Mouse (Mus musculus): ENCODE measurements around the gene Ak5. TPM values are rescaled to one million over a fixed set of nuclear protein-coding genes. Genes with fewer than 3 reads are reported as not detected.

The Ak5 gene
- polyA plus RNA-seq, 1 experiment from 2014 or later: 2.4 TPM

- Histone ChIP-seq H3K4me1 (peaks cover 16% of the 10 kb centered on the region), H3K4me3 (no peak overlapping the region), H3K27ac (no peak overlapping the region), H3K9me3 (no peaks in the 10 kb centered on the region), H3K9ac (no peak overlapping the region), H3K27me3 (replicated peaks) (no peaks in the 10 kb centered on the region), H3K4me2 (replicated peaks) (no peak overlapping the region), H3K36me3 (no peaks in the 10 kb centered on the region)
- 75% methylated on average over 7 of the region's 7 CpGs for WGBS
- ATAC-seq (ENCODE audit: low FRiP score, low read depth): no peak
Observed at GRCm38 (mm10) chr3:152497084-152497483, 171.1 kb downstream of the Ak5 start.

DNA sequence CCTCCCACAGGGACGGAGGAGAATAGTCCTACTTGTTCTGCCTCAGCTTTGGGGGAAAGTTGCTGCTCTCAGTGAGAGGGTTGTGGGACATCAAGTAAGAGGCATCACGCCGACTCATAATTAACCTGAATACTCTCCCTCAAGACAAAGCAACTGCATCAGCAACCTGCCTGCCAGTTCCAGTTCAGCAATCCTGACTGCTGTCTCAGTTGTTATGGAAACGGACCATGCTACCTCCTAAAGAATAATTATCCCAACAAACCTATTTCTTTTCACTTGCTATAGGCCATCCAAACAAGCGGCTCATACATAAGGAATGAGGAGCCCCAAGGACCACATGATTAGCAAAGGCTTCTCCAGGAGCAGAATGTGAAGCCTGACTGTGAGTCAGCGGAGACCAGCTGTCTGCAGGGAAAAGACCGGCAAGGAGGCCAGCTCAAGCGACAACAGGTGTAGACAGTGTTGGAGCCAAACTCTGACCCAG is 172.7 kb downstream of the Ak5 start:
- H3K27me3 ChIP-seq (replicated peaks): no peaks in the 10 kb centered on the region
- H3K4me1 ChIP-seq: peaks cover 16% of the 10 kb centered on the region
- WGBS: 67% methylated on average over 8 of the region's 8 CpGs
- ATAC-seq (ENCODE audit: low FRiP score, low read depth): peak; percentile 41
- H3K9ac ChIP-seq: no peak overlapping the region
- H3K4me3 ChIP-seq: no peak overlapping the region
- no peaks in the 10 kb centered on the region for H3K36me3 ChIP-seq
- no peak overlapping the region for H3K4me2 ChIP-seq (replicated peaks)
- no peaks in the 10 kb centered on the region for H3K9me3 ChIP-seq
- no peak overlapping the region for H3K27ac ChIP-seq

GRCm38 (mm10) chr3:152494667-152495360 is 173.3 kb downstream of the Ak5 start:
- H3K4me3 ChIP-seq: no peak overlapping the region
- no peaks in the 10 kb centered on the region for H3K27me3 ChIP-seq (replicated peaks)
- no peak overlapping the region for H3K27ac ChIP-seq
- no peaks in the 10 kb centered on the region for H3K36me3 ChIP-seq
- no peaks in the 10 kb centered on the region for H3K9me3 ChIP-seq
- 40% methylated on average over 12 of the region's 12 CpGs for WGBS
- no peak overlapping the region for H3K4me2 ChIP-seq (replicated peaks)
- H3K4me1 ChIP-seq: peaks cover 16% of the 10 kb centered on the region
- no peak overlapping the region for H3K9ac ChIP-seq
- ATAC-seq (ENCODE audit: low FRiP score, low read depth): peak; percentile 69

GRCm38 (mm10) chr3:152493813-152494212 is 174.3 kb downstream of the Ak5 start:
- Histone ChIP-seq H3K36me3 (no peaks in the 10 kb centered on the region), H3K9ac (no peak overlapping the region), H3K4me2 (replicated peaks) (no peak overlapping the region), H3K4me1 (peaks cover 16% of the 10 kb centered on the region), H3K27ac (no peak overlapping the region), H3K4me3 (no peak overlapping the region), H3K9me3 (no peaks in the 10 kb centered on the region), H3K27me3 (replicated peaks) (no peaks in the 10 kb centered on the region)
- ATAC-seq (ENCODE audit: low FRiP score, low read depth): no peak
- 81% methylated on average over 2 of the region's 2 CpGs for WGBS

DNA sequence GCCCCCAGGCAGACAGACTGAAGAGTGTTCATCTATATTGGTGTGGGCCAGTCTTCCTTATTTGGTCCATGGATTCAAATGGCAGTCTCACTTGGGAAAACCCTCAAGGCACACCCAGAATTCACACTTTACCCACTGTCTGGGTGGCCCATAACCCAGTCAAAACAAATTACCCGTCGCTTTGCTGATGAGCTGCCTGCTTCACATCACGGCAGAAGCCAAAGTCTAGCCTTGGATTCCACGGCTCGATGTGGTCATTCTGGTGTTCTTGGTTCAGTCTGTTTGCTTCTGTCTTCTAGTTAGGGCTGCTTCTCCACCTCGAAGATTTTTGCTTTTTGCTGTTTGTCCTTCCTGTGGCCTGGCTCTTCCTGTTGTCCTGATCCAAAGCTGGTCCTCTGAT is 175.9 kb downstream of the Ak5 start:
- Histone ChIP-seq H3K27ac (no peak overlapping the region), H3K9ac (no peak overlapping the region), H3K36me3 (no peaks in the 10 kb centered on the region), H3K4me3 (no peak overlapping the region), H3K4me1 (peaks cover 16% of the 10 kb centered on the region), H3K4me2 (replicated peaks) (no peak overlapping the region), H3K9me3 (no peaks in the 10 kb centered on the region), H3K27me3 (replicated peaks) (no peaks in the 10 kb centered on the region)
- ATAC-seq (ENCODE audit: low FRiP score, low read depth): no peak
- WGBS: 72% methylated on average over 6 of the region's 6 CpGs

- no peaks in the 10 kb centered on the region for H3K9me3 ChIP-seq
- H3K27ac ChIP-seq: no peak overlapping the region
- no peak overlapping the region for H3K4me2 ChIP-seq (replicated peaks)
- peaks cover 12% of the 10 kb centered on the region for H3K4me1 ChIP-seq
- H3K9ac ChIP-seq: no peak overlapping the region
- no peaks in the 10 kb centered on the region for H3K36me3 ChIP-seq
- WGBS: 91% methylated on average over 5 of the region's 5 CpGs
- no peak for ATAC-seq (ENCODE audit: low FRiP score, low read depth)
- no peak overlapping the region for H3K4me3 ChIP-seq
- H3K27me3 ChIP-seq (replicated peaks): no peaks in the 10 kb centered on the region
Observed at GRCm38 (mm10) chr3:152490423-152490822, 177.7 kb downstream of the Ak5 start.

GRCm38 (mm10) chr3:152488964-152489363 is 179.2 kb downstream of the Ak5 start:
- WGBS: 90% methylated on average over 4 of the region's 4 CpGs
- Histone ChIP-seq H3K9ac (no peak overlapping the region), H3K4me2 (replicated peaks) (no peak overlapping the region), H3K4me1 (0 out of 2 replicates have a peak, but pooled peaks cover 4% of the 10 kb centered on the region), H3K27ac (no peak overlapping the region), H3K9me3 (no peaks in the 10 kb centered on the region), H3K36me3 (no peaks in the 10 kb centered on the region), H3K4me3 (no peak overlapping the region), H3K27me3 (replicated peaks) (no peaks in the 10 kb centered on the region)
- ATAC-seq (ENCODE audit: low FRiP score, low read depth): no peak

- no peak for ATAC-seq (ENCODE audit: low FRiP score, low read depth)
- Histone ChIP-seq H3K9ac (no peak overlapping the region), H3K9me3 (no peaks in the 10 kb centered on the region), H3K27ac (no peak overlapping the region), H3K27me3 (replicated peaks) (no peaks in the 10 kb centered on the region), H3K36me3 (no peaks in the 10 kb centered on the region), H3K4me1 (peaks cover 16% of the 10 kb centered on the region), H3K4me3 (no peak overlapping the region), H3K4me2 (replicated peaks) (no peak overlapping the region)
- WGBS: 58% methylated on average over 6 of the region's 6 CpGs
Observed at GRCm38 (mm10) chr3:152484206-152484605, 184.0 kb downstream of the Ak5 start.

DNA sequence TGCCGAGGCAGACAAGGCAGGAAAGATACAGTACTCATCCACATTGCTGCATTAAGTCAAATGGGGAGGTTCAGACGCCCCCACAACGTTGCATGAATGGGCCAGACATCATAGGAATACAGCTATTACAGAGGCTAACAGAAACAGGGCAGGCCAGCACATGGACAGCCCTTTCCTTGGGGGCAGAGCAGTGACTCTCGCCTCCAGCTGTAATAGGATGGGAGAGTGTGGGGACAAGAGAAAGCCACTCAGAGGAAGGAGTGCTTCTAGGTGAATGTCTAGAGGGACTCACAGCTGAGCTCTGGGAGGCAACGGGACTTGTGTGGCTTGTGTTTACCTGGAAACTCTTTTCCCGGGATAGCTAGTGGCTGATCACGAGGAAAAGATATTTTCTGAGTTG is 184.4 kb downstream of the Ak5 start:
- ATAC-seq (ENCODE audit: low FRiP score, low read depth): no peak
- 59% methylated on average over 7 of the region's 7 CpGs for WGBS
- Histone ChIP-seq H3K4me3 (no peak overlapping the region), H3K4me1 (peaks cover 16% of the 10 kb centered on the region), H3K27ac (no peak overlapping the region), H3K9ac (no peak overlapping the region), H3K4me2 (replicated peaks) (no peak overlapping the region), H3K27me3 (replicated peaks) (no peaks in the 10 kb centered on the region), H3K36me3 (no peaks in the 10 kb centered on the region), H3K9me3 (no peaks in the 10 kb centered on the region)

GRCm38 (mm10) chr3:152482182-152482581 is 186.0 kb downstream of the Ak5 start:
- H3K27ac ChIP-seq: no peak overlapping the region
- 83% methylated on average over 8 of the region's 8 CpGs for WGBS
- H3K36me3 ChIP-seq: no peaks in the 10 kb centered on the region

GRCm38 (mm10) chr3:152480336-152480735 is 187.8 kb downstream of the Ak5 start:
- 91% methylated on average over 6 of the region's 6 CpGs for WGBS
- no peak for ATAC-seq (ENCODE audit: low FRiP score, low read depth)
- no peaks in the 10 kb centered on the region for H3K9me3 ChIP-seq
- no peak overlapping the region for H3K4me3 ChIP-seq
- no peaks in the 10 kb centered on the region for H3K36me3 ChIP-seq
- peaks cover 27% of the 10 kb centered on the region for H3K4me1 ChIP-seq
- H3K27ac ChIP-seq: no peak overlapping the region
- H3K27me3 ChIP-seq (replicated peaks): no peaks in the 10 kb centered on the region
- H3K4me2 ChIP-seq (replicated peaks): no peak overlapping the region
- H3K9ac ChIP-seq: no peak overlapping the region

More at GRCm38 (mm10) chr3:152482182-152482581, 186.0 kb downstream of the Ak5 start:
- ATAC-seq (ENCODE audit: low FRiP score, low read depth): no peak
- Histone ChIP-seq H3K27me3 (replicated peaks) (no peaks in the 10 kb centered on the region), H3K9ac (no peak overlapping the region), H3K9me3 (no peaks in the 10 kb centered on the region), H3K4me1 (peaks cover 27% of the 10 kb centered on the region), H3K4me2 (replicated peaks) (no peak overlapping the region), H3K4me3 (no peak overlapping the region)

DNA sequence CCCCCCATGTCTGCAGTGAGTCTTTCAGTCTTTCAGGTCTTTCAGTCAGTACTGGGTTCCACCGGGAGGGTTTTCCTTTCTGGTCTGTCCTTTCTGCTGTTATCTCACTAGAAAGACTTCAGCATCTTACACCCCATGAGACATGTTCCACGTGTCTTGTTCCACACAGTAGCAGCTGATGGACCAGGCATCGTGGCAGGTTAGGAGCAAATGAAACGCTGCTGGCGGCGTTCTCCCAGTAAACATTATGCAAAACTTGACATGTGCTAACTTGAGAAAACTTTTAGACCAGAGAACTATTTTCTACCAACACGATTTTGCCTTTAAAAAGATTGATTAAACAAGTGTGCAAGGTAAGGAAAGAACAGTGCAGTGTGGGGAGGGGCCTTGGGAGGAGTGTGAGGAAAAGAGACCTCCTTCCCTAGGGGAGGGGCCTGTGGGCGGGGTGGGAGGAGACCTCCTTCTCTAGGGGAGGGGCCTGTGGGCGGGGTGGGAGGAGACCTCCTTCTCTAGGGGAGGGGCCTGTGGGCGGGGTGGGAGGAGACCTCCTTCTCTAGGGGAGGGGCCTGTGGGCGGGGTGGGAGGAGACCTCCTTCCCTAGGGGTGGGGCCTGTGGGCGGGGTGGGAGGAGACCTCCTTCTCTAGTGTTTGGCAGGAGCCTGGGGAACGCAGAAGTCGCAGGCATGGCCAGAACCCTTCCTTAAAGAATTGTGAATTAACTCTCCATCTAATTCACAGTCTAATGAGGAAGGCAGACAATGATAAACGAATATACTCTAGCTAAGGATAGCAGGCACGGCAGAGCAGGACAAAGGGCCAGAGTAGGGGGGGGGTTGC is 189.3 kb downstream of the Ak5 start:
- Histone ChIP-seq H3K27me3 (replicated peaks) (no peaks in the 10 kb centered on the region), H3K9ac (no peak overlapping the region), H3K36me3 (no peaks in the 10 kb centered on the region), H3K27ac (no peak overlapping the region), H3K4me2 (replicated peaks) (peak overlapping the region; percentile 71), H3K4me1 (peaks cover 22% of the 10 kb centered on the region), H3K4me3 (peak overlapping the region; percentile 24), H3K9me3 (no peaks in the 10 kb centered on the region)
- peak; percentile 64 for ATAC-seq (ENCODE audit: low FRiP score, low read depth)
- WGBS: 7% methylated on average over 13 of the region's 16 CpGs
